Mouse (Mus musculus): ENCODE results near the gene Anks3. TPM values are rescaled to one million over a fixed set of nuclear protein-coding genes. Genes with fewer than 3 reads are reported as not detected.
A peak's percentile ranks its signal among the peaks of the same experiment; 100 is the strongest.

Anks3 gene
- polyA plus RNA-seq (2014; fragmentation: Nextera tagmentation; extraction: Ambion mirVana), result 39.8 and 42.4 TPM in 2 replicates

GRCm38 (mm10) chr16:4963797-4964709 is at the start of gene Anks3:
Gene Anks3, minus strand, starts transcription at chr16:4964205.
- DNase-seq (ENCODE audit: low spot score, missing footprints), result peak; percentile 99
- no peaks in the 10 kb centered on the region for H3K9me3 ChIP-seq (ENCODE audit: control insufficient read depth, low read length)
- peak within 1 kb of the TSS; percentile 87 for H3K4me3 ChIP-seq (ENCODE audit: low read depth, low read length)
- H3K4me1 ChIP-seq (ENCODE audit: control insufficient read depth, insufficient read depth, low read length), result peaks cover 10% of the 10 kb centered on the region
- ATAC-seq (ENCODE audit: low FRiP score), result peak; percentile 98
- peak within 1 kb of the TSS; percentile 77 for H3K27ac ChIP-seq (ENCODE audit: low read depth, low read length)
- H3K27me3 ChIP-seq (ENCODE audit: control insufficient read depth, insufficient read depth, low read length), result no peaks in the 10 kb centered on the region
- WGBS, result under 1% methylated on average over 65 of the region's 76 CpGs
- H3K4me2 ChIP-seq, result peak within 1 kb of the TSS; percentile 92
- H3K36me3 ChIP-seq (ENCODE audit: control insufficient read depth, insufficient read depth, low read length), result no peaks in the 10 kb centered on the region
- H3K9ac ChIP-seq (ENCODE audit: low read length), result peak within 1 kb of the TSS; percentile 82

DNA sequence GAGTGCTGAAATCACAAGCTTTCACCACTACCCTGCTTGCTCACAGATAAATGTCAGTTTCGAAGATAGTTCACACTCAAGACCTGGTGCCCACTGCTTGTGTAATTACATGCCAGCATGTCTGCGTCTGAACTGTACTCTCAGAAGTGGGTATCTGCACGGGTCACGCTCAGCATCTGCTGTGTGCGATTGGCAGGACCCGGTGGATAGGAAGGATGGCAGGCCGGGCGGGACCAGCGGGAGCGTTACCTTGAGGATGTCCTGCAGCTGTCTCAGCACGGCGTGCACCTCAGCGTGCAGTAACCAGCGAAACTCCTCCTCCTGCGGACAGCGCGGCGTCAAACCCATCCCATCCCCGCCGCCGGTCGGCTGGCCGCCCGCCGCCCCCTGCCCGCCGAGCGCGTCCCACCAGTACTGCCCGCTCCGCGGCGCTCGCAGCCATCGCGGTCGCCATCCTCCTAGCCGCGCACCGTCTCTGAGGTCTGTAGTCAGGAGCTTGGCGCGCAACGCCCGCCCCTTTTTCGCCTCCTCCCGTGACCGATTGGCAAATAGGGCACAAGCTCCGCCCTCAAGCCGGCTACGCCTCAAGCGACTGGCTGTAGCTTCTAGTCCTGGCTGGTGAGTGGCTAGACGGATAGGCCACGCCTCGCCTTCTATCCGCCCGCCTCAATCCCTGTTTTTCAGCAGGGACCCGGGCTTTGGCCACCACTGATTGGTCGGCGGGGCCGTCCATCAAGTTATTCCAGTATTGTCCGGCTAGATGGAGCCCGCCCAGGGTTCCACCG is 49.2 kb upstream of the Anks3 start, which contains the start of gene Rogdi:
Gene Rogdi, minus strand, starts transcription at position 500 of the 785 bp plus-strand sequence.
- Histone ChIP-seq H3K27ac (ENCODE audit: low read depth, low read length) (peak within 1 kb of the TSS; percentile 51; the same call in 1 of the 2 replicates), H3K4me1 (ENCODE audit: control insufficient read depth, insufficient read depth, low read length) (peaks cover 9% of the 10 kb centered on the region), H3K36me3 (ENCODE audit: control insufficient read depth, insufficient read depth, low read length) (peaks cover 16% of the 10 kb centered on the region), H3K27me3 (ENCODE audit: control insufficient read depth, insufficient read depth, low read length) (no peaks in the 10 kb centered on the region), H3K4me3 (ENCODE audit: low read depth, low read length) (peak within 1 kb of the TSS; percentile 68), H3K4me2 (peak within 1 kb of the TSS; percentile 91), H3K9ac (ENCODE audit: low read length) (peak within 1 kb of the TSS; percentile 74), H3K9me3 (ENCODE audit: control insufficient read depth, low read length) (no peaks in the 10 kb centered on the region)
- DNase-seq (ENCODE audit: low spot score, missing footprints) (peak; percentile 100), ATAC-seq (ENCODE audit: low FRiP score) (peak; percentile 99)
- WGBS, result under 1% methylated on average over 63 of the region's 63 CpGs

DNA sequence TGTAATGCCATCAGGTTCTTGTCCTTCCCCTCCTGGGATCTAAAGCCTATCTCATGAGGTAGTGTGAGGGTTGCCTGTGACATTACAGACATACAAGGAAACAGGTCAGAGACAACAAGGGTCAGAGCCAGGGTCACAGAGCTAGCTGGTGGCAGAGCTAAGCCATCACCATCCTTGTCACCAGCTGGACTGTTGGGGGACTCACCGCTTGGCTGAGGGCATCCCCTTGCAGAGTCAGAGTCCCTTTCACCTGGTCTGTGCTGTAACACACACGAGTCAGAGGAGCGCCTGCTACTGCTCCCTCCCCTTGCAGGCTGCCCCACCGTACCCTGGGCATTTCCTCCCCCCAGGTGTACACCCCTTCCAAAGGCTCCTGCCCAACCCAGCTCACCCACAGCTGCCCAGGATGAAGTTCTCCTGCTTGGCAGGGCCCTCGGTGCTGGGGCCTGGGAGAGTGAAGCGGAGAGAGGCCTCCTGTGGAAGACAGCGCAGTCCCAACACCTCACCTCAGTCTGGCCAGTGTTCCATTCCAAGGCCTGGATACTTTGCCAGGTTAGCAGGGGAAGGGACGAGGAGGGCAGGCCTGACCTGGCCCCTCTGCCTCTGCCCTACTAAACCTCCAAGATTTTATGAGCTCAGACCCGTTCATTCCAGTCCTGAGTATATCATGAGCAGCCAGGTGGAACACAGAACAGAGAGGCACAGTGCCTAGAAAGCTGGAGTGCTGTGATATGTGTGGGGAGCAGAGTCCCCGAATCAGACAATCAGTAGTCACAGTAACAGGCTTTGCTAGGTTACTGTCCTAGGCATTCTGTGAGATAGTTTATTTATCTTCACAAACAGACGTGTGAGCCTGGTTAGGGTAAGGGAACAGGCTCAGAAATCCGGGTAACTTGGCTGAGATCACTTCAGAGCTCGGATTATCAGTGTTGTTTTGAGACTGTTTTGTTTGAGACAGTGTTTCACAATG is 48.3 kb upstream of the Anks3 start:
- Histone ChIP-seq H3K36me3 (ENCODE audit: control insufficient read depth, insufficient read depth, low read length) (peaks cover 13% of the 10 kb centered on the region), H3K4me2 (peak overlapping the region; percentile 91), H3K27me3 (ENCODE audit: control insufficient read depth, insufficient read depth, low read length) (no peaks in the 10 kb centered on the region), H3K4me3 (ENCODE audit: low read depth, low read length) (peak overlapping the region; percentile 68), H3K27ac (ENCODE audit: low read depth, low read length) (no peak overlapping the region), H3K9me3 (ENCODE audit: control insufficient read depth, low read length) (no peaks in the 10 kb centered on the region), H3K9ac (ENCODE audit: low read length) (peak overlapping the region; percentile 74), H3K4me1 (ENCODE audit: control insufficient read depth, insufficient read depth, low read length) (peaks cover 9% of the 10 kb centered on the region)
- 55% methylated on average over 13 of the region's 13 CpGs for WGBS
- no peak for DNase-seq (ENCODE audit: low spot score, missing footprints)
- no peak for ATAC-seq (ENCODE audit: low FRiP score)

- no peak overlapping the region for H3K4me2 ChIP-seq
- ATAC-seq (ENCODE audit: low FRiP score) (no peak), DNase-seq (ENCODE audit: low spot score, missing footprints) (no peak)
- H3K4me3 ChIP-seq (ENCODE audit: low read depth, low read length), result no peak overlapping the region
- no peak overlapping the region for H3K9ac ChIP-seq (ENCODE audit: low read length)
- H3K4me1 ChIP-seq (ENCODE audit: control insufficient read depth, insufficient read depth, low read length), result peaks cover 9% of the 10 kb centered on the region
- H3K36me3 ChIP-seq (ENCODE audit: control insufficient read depth, insufficient read depth, low read length), result peaks cover 13% of the 10 kb centered on the region
- no peaks in the 10 kb centered on the region for H3K9me3 ChIP-seq (ENCODE audit: control insufficient read depth, low read length)
- no peaks in the 10 kb centered on the region for H3K27me3 ChIP-seq (ENCODE audit: control insufficient read depth, insufficient read depth, low read length)
- 86% methylated on average over 7 of the region's 7 CpGs for WGBS
- no peak overlapping the region for H3K27ac ChIP-seq (ENCODE audit: low read depth, low read length)
Measured at GRCm38 (mm10) chr16:5011285-5011684, 47.3 kb upstream of the Anks3 start.

GRCm38 (mm10) chr16:5010371-5010935 is 46.4 kb upstream of the Anks3 start:
- WGBS, result 87% methylated on average over 10 of the region's 10 CpGs
- Histone ChIP-seq H3K9me3 (ENCODE audit: control insufficient read depth, low read length) (no peaks in the 10 kb centered on the region), H3K4me2 (no peak overlapping the region), H3K27ac (ENCODE audit: low read depth, low read length) (no peak overlapping the region), H3K4me3 (ENCODE audit: low read depth, low read length) (no peak overlapping the region), H3K36me3 (ENCODE audit: control insufficient read depth, insufficient read depth, low read length) (peaks cover 7% of the 10 kb centered on the region), H3K9ac (ENCODE audit: low read length) (no peak overlapping the region), H3K4me1 (ENCODE audit: control insufficient read depth, insufficient read depth, low read length) (peaks cover 9% of the 10 kb centered on the region), H3K27me3 (ENCODE audit: control insufficient read depth, insufficient read depth, low read length) (no peaks in the 10 kb centered on the region)
- ATAC-seq (ENCODE audit: low FRiP score) (no peak), DNase-seq (ENCODE audit: low spot score, missing footprints) (no peak)

GRCm38 (mm10) chr16:5008076-5008475 is 44.1 kb upstream of the Anks3 start:
- no peaks in the 10 kb centered on the region for H3K36me3 ChIP-seq (ENCODE audit: control insufficient read depth, insufficient read depth, low read length)
- H3K4me2 ChIP-seq, result no peak overlapping the region
- H3K27ac ChIP-seq (ENCODE audit: low read depth, low read length), result no peak overlapping the region
- peaks cover 9% of the 10 kb centered on the region for H3K4me1 ChIP-seq (ENCODE audit: control insufficient read depth, insufficient read depth, low read length)
- ATAC-seq (ENCODE audit: low FRiP score) (no peak), DNase-seq (ENCODE audit: low spot score, missing footprints) (no peak)
- H3K9me3 ChIP-seq (ENCODE audit: control insufficient read depth, low read length), result no peaks in the 10 kb centered on the region
- no peaks in the 10 kb centered on the region for H3K27me3 ChIP-seq (ENCODE audit: control insufficient read depth, insufficient read depth, low read length)
- no peak overlapping the region for H3K4me3 ChIP-seq (ENCODE audit: low read depth, low read length)
- no peak overlapping the region for H3K9ac ChIP-seq (ENCODE audit: low read length)
- 85% methylated on average over 12 of the region's 12 CpGs for whole genome bisulfite sequencing

GRCm38 (mm10) chr16:5007492-5007891 is 43.5 kb upstream of the Anks3 start:
- Histone ChIP-seq H3K4me3 (ENCODE audit: low read depth, low read length) (no peak overlapping the region), H3K9me3 (ENCODE audit: control insufficient read depth, low read length) (no peaks in the 10 kb centered on the region), H3K9ac (ENCODE audit: low read length) (no peak overlapping the region), H3K4me2 (no peak overlapping the region), H3K27me3 (ENCODE audit: control insufficient read depth, insufficient read depth, low read length) (no peaks in the 10 kb centered on the region), H3K36me3 (ENCODE audit: control insufficient read depth, insufficient read depth, low read length) (no peaks in the 10 kb centered on the region), H3K4me1 (ENCODE audit: control insufficient read depth, insufficient read depth, low read length) (peaks cover 5% of the 10 kb centered on the region), H3K27ac (ENCODE audit: low read depth, low read length) (no peak overlapping the region)
- DNase-seq (ENCODE audit: low spot score, missing footprints), result no peak
- no peak for ATAC-seq (ENCODE audit: low FRiP score)
- 44% methylated on average over 6 of the region's 6 CpGs for WGBS

GRCm38 (mm10) chr16:5007067-5007466 is 43.1 kb upstream of the Anks3 start, which contains the start of gene Smim22:
Gene Smim22, plus strand, starts transcription at chr16:5007288.
- Histone ChIP-seq H3K4me1 (ENCODE audit: control insufficient read depth, insufficient read depth, low read length) (peaks cover under 1% of the 10 kb centered on the region; the same call in 1 of the 2 replicates), H3K4me2 (no peak within 1 kb of the TSS), H3K4me3 (ENCODE audit: low read depth, low read length) (no peak within 1 kb of the TSS), H3K27me3 (ENCODE audit: control insufficient read depth, insufficient read depth, low read length) (no peaks in the 10 kb centered on the region), H3K9ac (ENCODE audit: low read length) (no peak within 1 kb of the TSS), H3K9me3 (ENCODE audit: control insufficient read depth, low read length) (no peaks in the 10 kb centered on the region), H3K27ac (ENCODE audit: low read depth, low read length) (no peak within 1 kb of the TSS), H3K36me3 (ENCODE audit: control insufficient read depth, insufficient read depth, low read length) (no peaks in the 10 kb centered on the region)
- DNase-seq (ENCODE audit: low spot score, missing footprints) (no peak), ATAC-seq (ENCODE audit: low FRiP score) (no peak)
- 60% methylated on average over 5 of the region's 5 CpGs for WGBS

Measured in midbrain, embryonic 11.5 days (tissue).